Mouse (Mus musculus) adrenal gland, postnatal 10 days (tissue): ENCODE measurements around the gene Eapp. TPM values are rescaled to one million over a fixed set of nuclear protein-coding genes. Genes with fewer than 3 reads are reported as not detected.
"Not testable (repeated sequence)": the region's sequence is repeated elsewhere in the genome, so short reads cannot be mapped to it uniquely, and the experiment has no call there.

Source experiments
- DNase-seq: peaks from one replicate; pipeline ENCODE4 v3.0.0; 2021; ENCODE audit warnings: mixed read lengths
- long read RNA-seq, 2 experiments: library from polyadenylated mRNA; stranded (forward); transcript quantifications; one replicate each; pipeline ENCODE4 v2.0.0; 2021
- total RNA-seq, 2 experiments: library from RNA; stranded (reverse); gene quantifications; 2 replicates each; pipeline ENCODE4 v1.2.3; 2021

The Eapp gene
- total RNA-seq = 10 to 100 TPM; 33.5 to 36.8 TPM
- long read RNA-seq, experiment 1, full-length matches to known transcripts = 50 of 78 reads
- long read RNA-seq, experiment 1, partial matches to known transcripts = 3 of 78 reads
- long read RNA-seq, experiment 1, other reads (novel, unspliced or antisense) = 25 of 78 reads
- long read RNA-seq, experiment 2, full-length matches to known transcripts = 26 of 44 reads
- long read RNA-seq, experiment 2, partial matches to known transcripts = 10 of 44 reads
- long read RNA-seq, experiment 2, other reads (novel, unspliced or antisense) = 8 of 44 reads

- peak; percentile 96 for DNase-seq
Measured at GRCm38 (mm10) chr12:54695511-54696241, at the start of gene Eapp. Gene Eapp, minus strand, starts transcription at chr12:54695897.

DNA sequence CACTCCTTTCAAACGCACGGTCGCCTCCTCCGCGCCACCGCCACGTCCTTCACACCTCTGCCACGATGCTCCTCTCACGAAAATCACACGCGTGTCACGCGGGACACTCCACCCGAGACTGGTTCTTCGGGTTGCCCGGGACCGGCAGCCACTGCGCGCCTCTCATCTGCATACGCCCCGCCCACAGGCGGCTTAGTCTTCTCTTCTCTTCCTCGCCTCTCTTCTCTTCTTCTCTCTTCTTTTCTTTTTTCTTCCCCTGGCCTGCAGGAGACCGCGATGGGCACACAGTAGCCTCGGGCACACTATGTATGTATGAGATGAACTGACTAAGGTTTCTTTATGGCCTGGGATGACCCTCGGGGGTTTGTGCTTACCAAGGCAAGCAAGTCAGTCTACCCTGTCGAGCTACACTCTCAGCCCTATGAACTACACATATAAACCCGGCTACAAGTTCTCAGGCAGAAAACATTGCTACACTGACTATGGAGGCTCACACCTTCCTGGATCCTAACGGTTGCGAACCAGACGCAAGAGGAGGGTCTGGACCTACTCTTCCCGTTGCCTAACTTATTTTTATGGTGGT, 43.1 kb upstream of the Eapp start:
- DNase-seq = peak; percentile 19

DNA sequence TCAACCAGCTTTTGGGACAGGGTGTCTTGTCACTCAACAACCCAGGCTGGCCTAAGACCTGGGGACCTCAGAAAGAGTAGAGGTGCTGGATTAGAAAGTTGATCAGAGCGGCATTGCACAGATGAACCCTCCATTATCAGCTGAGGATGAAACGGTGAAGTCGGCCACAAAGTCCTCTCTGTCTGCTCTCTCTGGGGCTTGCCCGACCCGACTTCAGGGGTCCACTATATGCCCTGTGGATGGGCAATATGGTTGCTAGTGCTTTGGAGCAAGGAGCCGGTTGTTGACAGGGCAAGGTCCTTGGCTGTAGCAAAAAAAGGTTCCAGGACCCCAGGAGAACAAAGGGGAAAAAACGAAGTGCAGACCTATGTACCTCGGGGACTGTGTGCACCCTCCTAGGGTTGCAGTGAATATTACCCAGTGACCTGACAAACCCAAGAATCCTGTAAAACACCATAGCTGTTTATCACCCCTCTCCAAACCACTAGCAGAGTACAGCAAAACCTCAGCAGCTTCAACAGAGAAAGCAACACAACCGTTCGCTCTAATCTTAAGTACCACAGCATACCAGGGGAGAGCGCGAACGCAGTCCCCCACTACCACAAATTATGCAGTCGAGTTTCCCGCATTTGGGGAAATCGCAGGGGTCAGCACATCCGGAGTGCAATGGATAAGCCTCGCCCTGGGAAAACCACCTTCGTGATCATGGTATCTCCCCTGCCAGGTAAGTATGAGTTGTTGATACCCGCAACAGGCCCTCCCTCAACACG, 42.4 kb upstream of the Eapp start:
- not testable (repeated sequence) for DNase-seq

GRCm38 (mm10) chr12:54734307-54735131, 38.8 kb upstream of the Eapp start:
- DNase-seq = peak; percentile 35

DNA sequence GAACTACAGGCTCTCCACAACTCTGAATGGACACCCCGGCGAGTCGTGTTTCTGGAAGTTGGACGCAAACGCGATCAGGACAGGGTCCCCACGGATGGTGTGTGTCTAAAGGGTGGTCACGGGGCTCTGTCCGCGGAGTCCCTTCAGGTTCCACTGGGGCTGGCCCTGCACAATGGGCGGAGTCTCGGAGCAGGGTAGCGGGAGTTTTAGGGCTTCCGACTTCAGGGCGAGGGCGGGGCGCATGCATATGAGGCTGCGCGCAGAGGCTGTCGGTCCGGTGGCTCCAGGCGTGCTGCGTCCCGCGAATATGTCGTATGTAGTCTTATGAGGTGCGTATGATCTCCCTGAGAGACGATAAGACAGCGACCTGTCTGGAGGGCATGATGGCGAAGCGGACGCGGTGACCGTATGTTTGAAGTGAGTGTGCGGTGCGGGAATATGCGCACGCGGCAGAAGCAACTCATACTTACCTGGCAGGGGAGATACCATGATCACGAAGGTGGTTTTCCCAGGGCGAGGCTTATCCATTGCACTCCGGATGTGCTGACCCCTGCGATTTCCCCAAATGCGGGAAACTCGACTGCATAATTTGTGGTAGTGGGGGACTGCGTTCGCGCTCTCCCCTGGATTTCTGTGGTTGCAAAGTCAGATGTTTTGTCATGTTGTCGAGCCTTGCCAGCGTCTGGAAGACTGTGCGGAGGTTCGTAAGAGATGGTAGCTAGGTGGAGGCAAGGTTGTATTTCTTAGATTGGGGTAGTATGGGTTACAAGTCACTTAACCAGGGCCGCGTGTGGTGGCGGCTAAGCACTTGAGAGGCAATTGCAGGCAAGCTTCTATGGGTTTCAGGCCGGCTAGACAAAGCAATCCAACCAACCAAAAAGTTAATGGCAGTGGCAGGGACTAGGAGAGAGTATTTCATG, 33.7 kb upstream of the Eapp start:
- not testable (repeated sequence) for DNase-seq

DNA sequence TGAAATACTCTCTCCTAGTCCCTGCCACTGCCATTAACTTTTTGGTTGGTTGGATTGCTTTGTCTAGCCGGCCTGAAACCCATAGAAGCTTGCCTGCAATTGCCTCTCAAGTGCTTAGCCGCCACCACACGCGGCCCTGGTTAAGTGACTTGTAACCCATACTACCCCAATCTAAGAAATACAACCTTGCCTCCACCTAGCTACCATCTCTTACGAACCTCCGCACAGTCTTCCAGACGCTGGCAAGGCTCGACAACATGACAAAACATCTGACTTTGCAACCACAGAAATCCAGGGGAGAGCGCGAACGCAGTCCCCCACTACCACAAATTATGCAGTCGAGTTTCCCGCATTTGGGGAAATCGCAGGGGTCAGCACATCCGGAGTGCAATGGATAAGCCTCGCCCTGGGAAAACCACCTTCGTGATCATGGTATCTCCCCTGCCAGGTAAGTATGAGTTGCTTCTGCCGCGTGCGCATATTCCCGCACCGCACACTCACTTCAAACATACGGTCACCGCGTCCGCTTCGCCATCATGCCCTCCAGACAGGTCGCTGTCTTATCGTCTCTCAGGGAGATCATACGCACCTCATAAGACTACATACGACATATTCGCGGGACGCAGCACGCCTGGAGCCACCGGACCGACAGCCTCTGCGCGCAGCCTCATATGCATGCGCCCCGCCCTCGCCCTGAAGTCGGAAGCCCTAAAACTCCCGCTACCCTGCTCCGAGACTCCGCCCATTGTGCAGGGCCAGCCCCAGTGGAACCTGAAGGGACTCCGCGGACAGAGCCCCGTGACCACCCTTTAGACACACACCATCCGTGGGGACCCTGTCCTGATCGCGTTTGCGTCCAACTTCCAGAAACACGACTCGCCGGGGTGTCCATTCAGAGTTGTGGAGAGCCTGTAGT, 23.4 kb upstream of the Eapp start:
- not testable (repeated sequence) for DNase-seq

GRCm38 (mm10) chr12:54717516-54717915, 21.8 kb upstream of the Eapp start:
- not testable (repeated sequence) for DNase-seq

DNA sequence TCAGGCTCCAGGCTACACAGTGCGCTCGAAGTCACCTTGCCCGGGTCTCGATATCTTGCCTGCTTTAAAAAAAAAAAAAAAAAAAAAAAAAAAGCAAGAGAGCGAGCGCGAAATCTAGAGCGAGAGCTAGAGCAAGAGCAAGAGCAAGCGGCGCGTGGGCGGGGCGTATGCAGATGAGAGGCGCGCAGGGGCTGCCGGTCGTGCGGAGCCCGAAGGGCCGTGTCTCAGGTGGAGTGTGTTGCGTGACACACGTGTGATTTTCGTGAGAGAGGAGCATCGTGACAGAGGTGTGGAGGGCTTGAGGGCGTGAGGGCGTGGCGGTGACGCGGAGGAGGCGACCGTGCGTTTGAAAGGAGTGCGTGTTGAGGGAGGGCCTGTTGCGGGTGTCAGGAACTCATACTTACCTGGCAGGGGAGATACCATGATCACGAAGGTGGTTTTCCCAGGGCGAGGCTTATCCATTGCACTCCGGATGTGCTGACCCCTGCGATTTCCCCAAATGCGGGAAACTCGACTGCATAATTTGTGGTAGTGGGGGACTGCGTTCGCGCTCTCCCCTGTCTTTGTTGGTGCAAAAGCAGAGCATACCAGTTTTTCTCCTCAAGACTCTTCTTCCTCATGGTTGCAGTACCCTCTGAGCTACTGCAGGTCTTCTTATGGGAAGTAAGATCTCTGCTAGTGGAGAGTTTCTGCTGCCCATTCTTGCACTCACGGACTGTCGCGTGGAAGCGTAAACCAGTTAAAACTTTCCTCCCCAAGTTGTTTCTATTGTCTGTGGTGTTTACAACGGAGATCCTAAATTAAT, 18.3 kb upstream of the Eapp start:
- DNase-seq = not testable (repeated sequence)

- DNase-seq = peak; percentile 39
Measured at GRCm38 (mm10) chr12:54710494-54710879, 14.8 kb upstream of the Eapp start.

DNA sequence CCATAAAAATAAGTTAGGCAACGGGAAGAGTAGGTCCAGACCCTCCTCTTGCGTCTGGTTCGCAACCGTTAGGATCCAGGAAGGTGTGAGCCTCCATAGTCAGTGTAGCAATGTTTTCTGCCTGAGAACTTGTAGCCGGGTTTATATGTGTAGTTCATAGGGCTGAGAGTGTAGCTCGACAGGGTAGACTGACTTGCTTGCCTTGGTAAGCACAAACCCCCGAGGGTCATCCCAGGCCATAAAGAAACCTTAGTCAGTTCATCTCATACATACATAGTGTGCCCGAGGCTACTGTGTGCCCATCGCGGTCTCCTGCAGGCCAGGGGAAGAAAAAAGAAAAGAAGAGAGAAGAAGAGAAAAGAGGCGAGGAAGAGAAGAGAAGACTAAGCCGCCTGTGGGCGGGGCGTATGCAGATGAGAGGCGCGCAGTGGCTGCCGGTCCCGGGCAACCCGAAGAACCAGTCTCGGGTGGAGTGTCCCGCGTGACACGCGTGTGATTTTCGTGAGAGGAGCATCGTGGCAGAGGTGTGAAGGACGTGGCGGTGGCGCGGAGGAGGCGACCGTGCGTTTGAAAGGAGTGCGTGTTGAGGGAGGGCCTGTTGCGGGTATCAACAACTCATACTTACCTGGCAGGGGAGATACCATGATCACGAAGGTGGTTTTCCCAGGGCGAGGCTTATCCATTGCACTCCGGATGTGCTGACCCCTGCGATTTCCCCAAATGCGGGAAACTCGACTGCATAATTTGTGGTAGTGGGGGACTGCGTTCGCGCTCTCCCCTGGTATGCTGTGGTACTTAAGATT, 14.2 kb upstream of the Eapp start:
- DNase-seq = not testable (repeated sequence)

- DNase-seq = no peak
Measured at GRCm38 (mm10) chr12:54699394-54699793, 3.7 kb upstream of the Eapp start.

- DNase-seq = peak; percentile 13
Measured at GRCm38 (mm10) chr12:54697791-54698250, 2.1 kb upstream of the Eapp start.

DNA sequence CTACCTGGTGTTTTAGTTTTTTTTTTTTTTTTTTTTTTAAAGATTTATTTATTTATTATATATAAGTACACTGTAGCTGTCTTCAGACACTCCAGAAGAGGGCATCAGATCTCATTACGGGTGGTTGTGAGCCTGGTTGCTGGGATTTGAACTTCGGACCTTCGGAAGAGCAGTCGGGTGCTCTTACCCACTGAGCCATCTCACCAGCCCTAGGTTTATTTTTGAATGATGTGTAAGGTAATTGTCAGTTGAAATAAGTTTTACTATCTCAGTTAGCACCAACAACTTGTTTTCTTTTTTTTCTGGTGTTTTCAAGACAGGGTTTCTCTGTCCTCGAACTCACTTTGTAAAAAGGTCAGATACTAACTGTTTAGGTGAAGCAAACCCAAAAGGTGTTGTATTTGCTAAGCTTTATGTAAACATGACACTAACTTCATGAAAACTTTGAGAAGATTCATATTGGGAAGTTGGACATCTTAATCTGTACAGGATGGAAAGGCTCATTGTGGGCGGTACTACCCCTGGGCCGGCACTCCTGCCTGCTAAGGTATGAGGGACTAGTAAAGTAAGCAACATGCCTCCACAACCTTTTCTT, 1.4 kb upstream of the Eapp start:
- peak; percentile 18 for DNase-seq

DNA sequence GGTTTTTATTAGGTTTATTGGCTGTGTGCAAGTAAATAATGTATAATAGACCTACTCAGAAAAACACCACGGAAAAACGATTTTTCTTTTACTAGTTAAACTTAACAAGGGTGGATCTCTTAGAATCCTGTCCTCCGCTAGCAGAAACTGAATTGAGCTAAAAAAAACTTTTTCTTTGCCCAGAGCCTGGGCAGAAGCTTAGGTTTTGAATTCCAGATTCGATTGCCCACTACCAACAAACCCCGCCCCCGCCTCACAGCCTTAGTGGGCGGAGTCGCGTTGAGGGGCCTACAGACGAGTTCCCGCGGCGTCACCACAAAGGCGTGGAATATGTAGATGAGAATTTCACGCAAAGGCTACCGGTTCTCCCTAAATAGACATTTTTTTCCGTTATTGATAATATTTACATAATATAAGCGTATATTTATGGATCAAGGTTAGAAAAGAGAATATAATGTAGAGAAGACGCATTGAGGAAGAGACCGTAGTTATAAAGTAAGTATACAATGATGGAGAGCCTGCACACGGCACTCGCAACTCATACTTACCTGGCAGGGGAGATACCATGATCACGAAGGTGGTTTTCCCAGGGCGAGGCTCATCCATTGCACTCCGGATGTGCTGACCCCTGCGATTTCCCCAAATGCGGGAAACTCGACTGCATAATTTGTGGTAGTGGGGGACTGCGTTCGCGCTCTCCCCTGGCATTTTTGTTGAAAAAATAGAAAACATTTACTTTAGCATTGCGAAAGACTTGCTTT, 725 bp upstream of the Eapp start:
- peak; percentile 95 for DNase-seq

- no peak for DNase-seq
Measured at GRCm38 (mm10) chr12:54694847-54695510, 718 bp downstream of the Eapp start.

- DNase-seq = no peak
Measured at GRCm38 (mm10) chr12:54689082-54689481, 6.6 kb downstream of the Eapp start.
